Mouse (Mus musculus) intestine, embryonic 14.5 days (tissue): Measurements from ENCODE around the gene Pik3ap1. TPM values are rescaled to one million over a fixed set of nuclear protein-coding genes. Genes with fewer than 3 reads are reported as not detected.

ENCODE experiments used
- ATAC-seq: fragments of 200-750 bp; cut with Nextera tagmentation; replicated peaks from 2 replicates; pipeline ENCODE4 v1.8.0; 2017; ENCODE audit warnings: low read depth, moderate number of reproducible peaks, moderate TSS enrichment, moderate library complexity; ENCODE audit not compliant: low FRiP score, low TSS enrichment
- DNase-seq: peaks from one replicate; pipeline ENCODE4 v3.0.0-alpha.2; 2018; ENCODE audit warnings: low spot score
- H3K27ac ChIP-seq: fragments of 300-500 bp; sonication (generic); 2 replicates; pipeline ENCODE4 v1.5.1; 2014; ENCODE audit warnings: low read depth, mild to moderate bottlenecking, control low read depth
- H3K27me3 ChIP-seq: fragments of 300-500 bp; sonication (generic); replicated peaks from 2 replicates; pipeline ENCODE4 v1.6.1; 2014; ENCODE audit warnings: low read length, control low read depth; ENCODE audit not compliant: control insufficient read depth, insufficient read depth
- H3K36me3 ChIP-seq: fragments of 300-500 bp; sonication (generic); 2 replicates; pipeline ENCODE4 v1.6.1; 2014; ENCODE audit warnings: low read length, control low read depth; ENCODE audit not compliant: control insufficient read depth, insufficient read depth
- H3K4me1 ChIP-seq: fragments of 300-500 bp; sonication (generic); replicated peaks from 2 replicates; pipeline ENCODE4 v1.6.1; 2014; ENCODE audit warnings: low read length, control low read depth, mixed read lengths; ENCODE audit not compliant: control insufficient read depth, insufficient read depth
- H3K4me2 ChIP-seq: fragments of 300-500 bp; sonication (generic); 2 replicates; pipeline ENCODE4 v1.6.1; 2014; ENCODE audit warnings: low read length
- H3K4me3 ChIP-seq: fragments of 300-500 bp; sonication (generic); 2 replicates; pipeline ENCODE4 v1.5.1; 2014; ENCODE audit warnings: low read depth, low read length, control low read depth, mixed read lengths
- H3K9ac ChIP-seq: fragments of 300-500 bp; sonication (generic); 2 replicates; pipeline ENCODE4 v1.6.1; 2014; ENCODE audit warnings: mild to moderate bottlenecking, low read length
- H3K9me3 ChIP-seq: fragments of 300-500 bp; sonication (generic); 2 replicates; pipeline ENCODE4 v1.6.1; 2016; ENCODE audit warnings: low read length, control low read depth; ENCODE audit not compliant: control insufficient read depth
- WGBS: fragments of 180-500 bp; shearing (Covaris S2); extraction: QIAGEN DNeasy Blood & Tissue Kit; methylation state at CpG from one replicate; pipeline ENCODE4 v1.1.7; 2014; 5-methylcytosine and 5-hydroxymethylcytosine counted together
- polyA plus RNA-seq: library from polyadenylated mRNA; unstranded; fragments of >200 nt; fragmentation: Nextera tagmentation; extraction: Ambion mirVana; gene quantifications from 2 replicates; pipeline ENCODE4 v1.2.1, GENCODE M21; 2014

Pik3ap1 gene
- polyA plus RNA-seq, 1 experiment from 2014 or later: 6.9 TPM

GRCm38 (mm10) chr19:41346099-41346850 lies 38.6 kb downstream of the Pik3ap1 start:
- DNase-seq: no peak
- Histone ChIP-seq H3K36me3 (no peaks in the 10 kb centered on the region), H3K4me2 (no peak overlapping the region), H3K27me3 (no peaks in the 10 kb centered on the region), H3K9ac (no peak overlapping the region), H3K4me1 (peaks cover 11% of the 10 kb centered on the region; the same call in 1 of the 2 replicates), H3K4me3 (no peak overlapping the region), H3K27ac (no peak overlapping the region), H3K9me3 (no peaks in the 10 kb centered on the region)
- ATAC-seq: no peak
- 68% methylated on average over 11 of the region's 11 CpGs for WGBS

GRCm38 (mm10) chr19:41345028-41345741 lies 39.7 kb downstream of the Pik3ap1 start:
- no peak overlapping the region for H3K4me3 ChIP-seq
- H3K36me3 ChIP-seq: no peaks in the 10 kb centered on the region
- H3K9ac ChIP-seq: no peak overlapping the region
- H3K9me3 ChIP-seq: no peaks in the 10 kb centered on the region
- no peak for ATAC-seq
- no peaks in the 10 kb centered on the region for H3K27me3 ChIP-seq
- H3K4me1 ChIP-seq: peaks cover 11% of the 10 kb centered on the region; the same call in 1 of the 2 replicates
- DNase-seq: no peak
- 52% methylated on average over 11 of the region's 11 CpGs for WGBS
- 0 out of 2 replicates have a peak overlapping the region, but pooled peaks have one; percentile 11 for H3K4me2 ChIP-seq
- H3K27ac ChIP-seq: no peak overlapping the region

GRCm38 (mm10) chr19:41344666-41345027 lies 40.3 kb downstream of the Pik3ap1 start:
- H3K4me3 ChIP-seq: no peak overlapping the region
- no peak overlapping the region for H3K4me2 ChIP-seq
- ATAC-seq (no peak), DNase-seq (no peak)
- H3K27me3 ChIP-seq: no peaks in the 10 kb centered on the region
- H3K9me3 ChIP-seq: no peaks in the 10 kb centered on the region
- WGBS: 68% methylated on average over 8 of the region's 8 CpGs
- H3K9ac ChIP-seq: no peak overlapping the region
- peaks cover 11% of the 10 kb centered on the region; the same call in 1 of the 2 replicates for H3K4me1 ChIP-seq
- H3K27ac ChIP-seq: no peak overlapping the region
- no peaks in the 10 kb centered on the region for H3K36me3 ChIP-seq

GRCm38 (mm10) chr19:41342592-41343090 lies 42.3 kb downstream of the Pik3ap1 start:
- H3K9me3 ChIP-seq: no peaks in the 10 kb centered on the region

GRCm38 (mm10) chr19:41341677-41342076 lies 43.2 kb downstream of the Pik3ap1 start:
- Histone ChIP-seq H3K4me3 (no peak overlapping the region), H3K4me2 (no peak overlapping the region), H3K27me3 (no peaks in the 10 kb centered on the region), H3K9ac (no peak overlapping the region), H3K36me3 (no peaks in the 10 kb centered on the region), H3K27ac (no peak overlapping the region), H3K9me3 (no peaks in the 10 kb centered on the region), H3K4me1 (peaks cover 11% of the 10 kb centered on the region; the same call in 1 of the 2 replicates)
- DNase-seq (no peak), ATAC-seq (no peak)
- WGBS: 88% methylated on average over 5 of the region's 5 CpGs

More at GRCm38 (mm10) chr19:41342592-41343090, 42.3 kb downstream of the Pik3ap1 start:
- H3K36me3 ChIP-seq: no peaks in the 10 kb centered on the region
- H3K27me3 ChIP-seq: no peaks in the 10 kb centered on the region
- H3K4me2 ChIP-seq: no peak overlapping the region
- WGBS: 81% methylated on average over 6 of the region's 6 CpGs
- ATAC-seq (no peak), DNase-seq (no peak)
- H3K4me3 ChIP-seq: no peak overlapping the region
- no peak overlapping the region for H3K9ac ChIP-seq
- peaks cover 11% of the 10 kb centered on the region; the same call in 1 of the 2 replicates for H3K4me1 ChIP-seq
- H3K27ac ChIP-seq: no peak overlapping the region

- peaks cover 2% of the 10 kb centered on the region; the same call in 1 of the 2 replicates for H3K4me1 ChIP-seq
- no peaks in the 10 kb centered on the region for H3K36me3 ChIP-seq
- no peaks in the 10 kb centered on the region for H3K27me3 ChIP-seq
- H3K27ac ChIP-seq: no peak overlapping the region
- no peak overlapping the region for H3K4me2 ChIP-seq
- 56% methylated on average over 21 of the region's 21 CpGs for WGBS
- ATAC-seq (no peak), DNase-seq (no peak)
- H3K9me3 ChIP-seq: no peaks in the 10 kb centered on the region
- no peak overlapping the region for H3K9ac ChIP-seq
- no peak overlapping the region for H3K4me3 ChIP-seq
These were observed 45.7 kb downstream of the Pik3ap1 start for GRCm38 (mm10) chr19:41339020-41339836.

- H3K36me3 ChIP-seq: no peaks in the 10 kb centered on the region
- no peak overlapping the region for H3K4me3 ChIP-seq
- H3K4me2 ChIP-seq: no peak overlapping the region
- H3K4me1 ChIP-seq: no peaks in the 10 kb centered on the region
- no peaks in the 10 kb centered on the region for H3K9me3 ChIP-seq
- ATAC-seq (no peak), DNase-seq (no peak)
- 83% methylated on average over 6 of the region's 6 CpGs for WGBS
- H3K27ac ChIP-seq: no peak overlapping the region
- H3K9ac ChIP-seq: no peak overlapping the region
- H3K27me3 ChIP-seq: no peaks in the 10 kb centered on the region
These were observed 46.5 kb downstream of the Pik3ap1 start for GRCm38 (mm10) chr19:41338379-41338778.

- H3K27ac ChIP-seq: no peak overlapping the region
- no peaks in the 10 kb centered on the region for H3K9me3 ChIP-seq
- no peaks in the 10 kb centered on the region for H3K27me3 ChIP-seq
- H3K4me2 ChIP-seq: no peak overlapping the region
- no peaks in the 10 kb centered on the region for H3K4me1 ChIP-seq
- 92% methylated on average over 3 of the region's 3 CpGs for WGBS
- no peak overlapping the region for H3K9ac ChIP-seq
- ATAC-seq (no peak), DNase-seq (no peak)
- no peak overlapping the region for H3K4me3 ChIP-seq
- no peaks in the 10 kb centered on the region for H3K36me3 ChIP-seq
These were observed 49.2 kb downstream of the Pik3ap1 start for GRCm38 (mm10) chr19:41335721-41336120.
